Mouse (Mus musculus): ENCODE measurements at regions not wholly inside any gene's neighbourhood (a gene's known extent, or its start where the extent isn't known, plus 50 kb on each side); places are given as distances from the start of the nearest gene placed in this dataset.

GRCm38 (mm10) chr4:31823574-31824348, 140.1 kb upstream of the Map3k7 start:
- no peak for TF ChIP-seq CTCF (IDR thresholded peaks at IDR 0.05; ENCODE audit: low read depth, low read length)
- TF ChIP-seq POLR2A (IDR thresholded peaks at IDR 0.05; ENCODE audit: extremely low read depth, insufficient read depth, low read length) = no peak
